Mouse (Mus musculus) stomach, embryonic 16.5 days (tissue): ENCODE measurements at regions not wholly inside any gene's neighbourhood (a gene's known extent, or its start where the extent isn't known, plus 50 kb on each side); places are given as distances from the start of the nearest gene placed in this dataset.

Source experiments
- ATAC-seq: fragments of 200-750 bp; cut with Nextera tagmentation; 2 replicates; pipeline ENCODE4 v1.8.0; 2017; ENCODE audit warnings: moderate number of reproducible peaks, moderate TSS enrichment; ENCODE audit not compliant: insufficient read depth, low FRiP score
- H3K27ac ChIP-seq: fragments of 300-500 bp; sonication (generic); 2 replicates; pipeline ENCODE4 v1.5.1; 2014; ENCODE audit warnings: low read length
- H3K27me3 ChIP-seq: fragments of 300-500 bp; sonication (generic); 2 replicates; pipeline ENCODE4 v1.6.1; 2014; ENCODE audit warnings: low read length, control low read depth, mixed read lengths; ENCODE audit not compliant: control insufficient read depth, insufficient read depth
- H3K36me3 ChIP-seq: fragments of 300-500 bp; sonication (generic); 2 replicates; pipeline ENCODE4 v1.6.1; 2014; ENCODE audit warnings: low read length; ENCODE audit not compliant: control insufficient read depth, insufficient read depth
- H3K4me1 ChIP-seq: fragments of 300-500 bp; sonication (generic); 2 replicates; pipeline ENCODE4 v1.6.1; 2014; ENCODE audit warnings: low read length, control low read depth, mixed read lengths; ENCODE audit not compliant: control insufficient read depth, insufficient read depth
- H3K4me2 ChIP-seq: fragments of 300-500 bp; sonication (generic); 2 replicates; pipeline ENCODE4 v1.6.1; 2014; ENCODE audit warnings: low read depth, low read length, mixed read lengths
- H3K4me3 ChIP-seq: fragments of 300-500 bp; sonication (generic); replicated peaks from 2 replicates; pipeline ENCODE4 v1.5.1; 2014; ENCODE audit warnings: mild to moderate bottlenecking, low read length
- H3K9ac ChIP-seq: fragments of 300-500 bp; sonication (generic); 2 replicates; pipeline ENCODE4 v1.6.1; 2014; ENCODE audit warnings: low read length
- H3K9me3 ChIP-seq: fragments of 300-500 bp; sonication (generic); replicated peaks from 2 replicates; pipeline ENCODE4 v1.6.1; 2016; ENCODE audit warnings: low read length, control low read depth; ENCODE audit not compliant: control insufficient read depth
- WGBS: fragments of 180-500 bp; shearing (Covaris S2); extraction: QIAGEN DNeasy Blood & Tissue Kit; methylation state at CpG from one replicate; pipeline ENCODE4 v1.1.7; 2014; 5-methylcytosine and 5-hydroxymethylcytosine counted together

DNA sequence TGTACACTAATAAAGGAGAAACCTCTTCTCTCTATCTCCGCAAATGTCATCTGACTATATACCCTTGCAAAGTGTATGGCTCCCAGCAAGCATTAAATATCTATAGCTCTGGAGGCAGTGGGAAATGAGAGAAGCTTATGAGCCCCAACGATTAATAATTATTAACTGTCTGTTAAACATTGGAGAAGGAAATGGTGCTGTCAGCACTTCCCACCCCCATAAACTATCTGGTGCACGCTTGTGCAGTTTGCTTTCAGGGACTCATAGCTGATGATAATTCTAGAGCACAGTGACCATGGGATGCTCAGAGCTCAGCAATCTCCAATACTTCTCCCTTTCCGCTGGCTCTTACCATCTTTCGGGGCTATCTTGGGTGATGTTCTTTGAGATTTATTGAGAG, 541.2 kb downstream of the Grxcr1 start:
- no peak overlapping the region for H3K9ac ChIP-seq
- ATAC-seq: no peak
- 78% methylated on average over 5 of the region's 5 CpGs for WGBS
- no peak overlapping the region for H3K27ac ChIP-seq
- H3K4me3 ChIP-seq: no peak overlapping the region
- no peaks in the 10 kb centered on the region for H3K36me3 ChIP-seq
- no peak overlapping the region for H3K4me2 ChIP-seq
- H3K9me3 ChIP-seq: no peaks in the 10 kb centered on the region
- no peaks in the 10 kb centered on the region for H3K4me1 ChIP-seq
- no peaks in the 10 kb centered on the region for H3K27me3 ChIP-seq

DNA sequence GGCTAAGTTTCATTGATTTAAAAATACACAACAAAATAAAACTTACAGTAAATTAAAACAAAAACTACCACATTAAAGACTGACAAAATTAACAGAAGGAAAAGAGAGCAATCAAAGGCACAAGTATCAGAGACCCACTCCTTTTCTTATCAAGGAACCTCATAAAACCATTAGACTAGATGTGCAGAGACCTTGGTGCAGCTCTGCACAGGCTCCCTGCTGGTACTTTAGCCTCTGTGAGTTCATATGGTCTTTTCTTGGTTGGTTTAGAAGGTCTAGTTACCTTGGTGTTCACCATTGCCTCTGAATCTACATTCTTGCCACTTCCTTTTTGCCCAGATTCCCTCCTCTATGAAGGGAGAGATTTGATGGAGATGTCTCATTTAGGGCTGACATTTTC, 544.2 kb downstream of the Grxcr1 start:
- no peaks in the 10 kb centered on the region for H3K36me3 ChIP-seq
- no peaks in the 10 kb centered on the region for H3K27me3 ChIP-seq
- no peak for ATAC-seq
- H3K9ac ChIP-seq: no peak overlapping the region
- no peak overlapping the region for H3K27ac ChIP-seq
- no peaks in the 10 kb centered on the region for H3K9me3 ChIP-seq
- no peak overlapping the region for H3K4me3 ChIP-seq
- no peaks in the 10 kb centered on the region for H3K4me1 ChIP-seq
- no peak overlapping the region for H3K4me2 ChIP-seq

DNA sequence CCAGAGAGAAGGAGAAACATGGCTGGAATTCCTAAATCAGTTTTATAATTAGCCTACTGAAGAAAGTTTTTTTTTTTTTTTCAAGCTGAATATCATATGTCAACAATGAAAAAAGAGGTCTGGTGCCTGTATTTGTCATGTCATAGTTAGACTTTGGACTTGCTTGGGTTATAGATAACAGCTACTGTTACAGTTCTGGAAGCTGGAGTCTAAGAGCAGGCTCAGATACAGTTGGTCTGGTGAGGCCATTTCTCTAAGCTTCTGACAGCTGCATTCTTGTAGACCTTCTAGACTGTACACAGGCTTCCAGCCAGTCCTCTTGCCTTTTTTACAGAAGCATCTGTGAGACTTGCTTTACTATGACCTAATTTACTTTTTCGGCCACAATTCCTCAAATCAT, 546.9 kb downstream of the Grxcr1 start:
- H3K36me3 ChIP-seq: no peaks in the 10 kb centered on the region
- H3K27ac ChIP-seq: no peak overlapping the region
- peak; percentile 95 for ATAC-seq
- no peaks in the 10 kb centered on the region for H3K27me3 ChIP-seq
- H3K4me1 ChIP-seq: no peaks in the 10 kb centered on the region
- H3K4me2 ChIP-seq: no peak overlapping the region
- no peak overlapping the region for H3K9ac ChIP-seq
- no peaks in the 10 kb centered on the region for H3K9me3 ChIP-seq
- no peak overlapping the region for H3K4me3 ChIP-seq
- WGBS: 81% methylated on average over 1 of the region's 1 CpGs

GRCm38 (mm10) chr5:68592423-68592822, 560.8 kb downstream of the Grxcr1 start:
- Histone ChIP-seq H3K4me1 (no peaks in the 10 kb centered on the region), H3K36me3 (no peaks in the 10 kb centered on the region), H3K9me3 (no peaks in the 10 kb centered on the region), H3K9ac (no peak overlapping the region), H3K4me2 (no peak overlapping the region), H3K27me3 (no peaks in the 10 kb centered on the region), H3K27ac (no peak overlapping the region), H3K4me3 (no peak overlapping the region)
- WGBS: 71% methylated on average over 3 of the region's 3 CpGs
- ATAC-seq: no peak

DNA sequence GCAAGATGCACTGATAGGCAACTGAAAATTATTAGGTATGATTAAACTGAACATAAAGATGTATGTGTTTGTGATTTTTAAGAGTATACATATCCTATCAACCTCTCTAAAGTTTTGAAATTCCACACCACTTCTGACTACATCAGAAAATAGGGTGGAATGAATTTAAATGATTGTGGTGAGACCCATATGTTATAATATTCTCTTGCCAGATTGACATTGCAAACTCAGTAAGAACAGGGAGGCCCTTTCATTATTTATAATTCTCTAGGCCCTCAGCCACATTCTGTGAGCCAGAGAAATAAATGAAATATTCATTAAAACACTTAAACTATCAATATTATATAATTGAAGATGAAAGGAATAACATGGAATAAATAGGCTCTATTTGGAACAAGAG, 586.8 kb downstream of the Grxcr1 start:
- Histone ChIP-seq H3K9ac (no peak overlapping the region), H3K27ac (no peak overlapping the region), H3K36me3 (no peaks in the 10 kb centered on the region), H3K27me3 (no peaks in the 10 kb centered on the region), H3K4me2 (no peak overlapping the region), H3K9me3 (no peaks in the 10 kb centered on the region), H3K4me1 (no peaks in the 10 kb centered on the region), H3K4me3 (no peak overlapping the region)
- no peak for ATAC-seq

- H3K4me1 ChIP-seq: no peaks in the 10 kb centered on the region
- no peak overlapping the region for H3K4me2 ChIP-seq
- H3K4me3 ChIP-seq: no peak overlapping the region
- WGBS: 79% methylated on average over 3 of the region's 3 CpGs
- H3K27ac ChIP-seq: no peak overlapping the region
- H3K9ac ChIP-seq: no peak overlapping the region
- H3K36me3 ChIP-seq: no peaks in the 10 kb centered on the region
- ATAC-seq: no peak
- no peaks in the 10 kb centered on the region for H3K27me3 ChIP-seq
- no peaks in the 10 kb centered on the region for H3K9me3 ChIP-seq
These were observed 603.8 kb downstream of the Grxcr1 start for GRCm38 (mm10) chr5:68635400-68635799.

DNA sequence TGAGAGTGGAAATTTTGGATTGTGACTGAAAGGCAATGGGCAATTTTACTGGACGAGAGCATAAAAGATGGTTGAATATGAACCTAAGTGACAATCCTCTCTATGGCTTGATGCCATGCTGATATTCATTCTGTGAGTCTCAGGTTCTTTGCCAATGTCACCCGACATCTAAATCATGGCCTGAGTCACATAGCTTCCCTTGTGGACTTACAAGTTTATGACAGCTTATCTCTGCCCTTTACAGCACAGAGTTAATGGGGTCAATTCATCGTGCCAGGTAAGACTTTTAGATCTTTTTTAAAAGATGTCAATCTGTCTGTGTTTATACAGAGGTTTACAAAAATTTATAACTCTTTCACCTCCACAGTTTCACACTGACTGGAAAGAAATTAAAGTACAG, 641.2 kb downstream of the Grxcr1 start:
- no peak for ATAC-seq
- Histone ChIP-seq H3K4me1 (no peaks in the 10 kb centered on the region), H3K27me3 (no peaks in the 10 kb centered on the region), H3K4me2 (no peak overlapping the region), H3K9ac (no peak overlapping the region), H3K9me3 (no peaks in the 10 kb centered on the region), H3K4me3 (no peak overlapping the region), H3K27ac (no peak overlapping the region), H3K36me3 (no peaks in the 10 kb centered on the region)
- WGBS: 73% methylated on average over 3 of the region's 3 CpGs

DNA sequence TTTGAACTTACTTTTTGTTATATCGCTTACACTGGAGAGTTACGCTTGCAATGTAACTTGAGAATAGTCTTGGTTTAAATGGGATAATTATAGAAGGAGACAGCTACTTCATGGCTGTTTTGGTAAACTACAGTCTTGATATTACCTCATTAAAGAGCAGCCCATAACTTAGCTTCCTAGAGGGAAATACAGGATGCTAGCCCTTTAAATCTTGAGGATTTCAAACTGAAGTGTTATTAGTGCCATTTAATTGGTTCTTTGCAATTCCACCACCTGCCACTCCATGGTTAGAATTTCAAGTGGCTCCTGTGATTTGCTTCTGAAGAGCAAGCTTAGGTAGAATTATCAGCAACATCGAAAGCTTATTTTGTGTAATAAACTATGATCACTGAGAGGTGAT, 640.1 kb downstream of the Kctd8 start:
- H3K4me2 ChIP-seq: no peak overlapping the region
- H3K9me3 ChIP-seq: no peaks in the 10 kb centered on the region
- no peak overlapping the region for H3K27ac ChIP-seq
- H3K27me3 ChIP-seq: no peaks in the 10 kb centered on the region
- no peaks in the 10 kb centered on the region for H3K36me3 ChIP-seq
- H3K4me1 ChIP-seq: no peaks in the 10 kb centered on the region
- ATAC-seq: no peak
- 67% methylated on average over 3 of the region's 3 CpGs for WGBS
- H3K4me3 ChIP-seq: no peak overlapping the region
- no peak overlapping the region for H3K9ac ChIP-seq

DNA sequence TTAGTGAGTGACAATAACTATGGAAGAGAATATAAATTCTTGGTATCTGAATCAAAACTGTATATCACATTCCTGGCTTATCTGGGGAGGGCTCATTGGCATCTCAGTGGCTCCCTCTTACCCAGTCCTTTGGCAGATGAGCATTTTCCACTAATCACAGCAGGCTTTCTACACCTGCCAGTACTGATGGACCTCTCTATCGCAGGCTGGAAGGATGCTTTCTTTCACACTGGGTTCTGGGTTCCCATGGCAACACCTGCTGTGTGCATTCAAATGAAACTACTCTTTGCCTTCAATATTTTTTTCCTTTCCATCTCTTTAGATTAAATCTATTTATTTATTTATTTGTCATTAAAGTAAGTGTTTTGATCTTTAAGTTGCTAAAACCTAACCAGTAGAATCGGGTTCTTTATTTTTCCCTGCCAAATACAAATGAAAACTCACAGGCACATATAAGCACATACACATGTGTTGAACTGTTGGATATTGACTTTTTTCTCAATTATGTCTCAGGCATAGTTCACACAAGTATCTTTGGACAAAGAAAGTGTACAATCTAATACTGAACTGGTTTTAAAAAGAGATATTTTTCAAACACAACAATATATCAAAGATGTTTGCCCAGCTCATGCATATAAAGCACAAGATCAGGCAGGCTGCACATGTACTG, 635.9 kb downstream of the Kctd8 start:
- no peak for ATAC-seq
- H3K9ac ChIP-seq: no peak overlapping the region
- no peak overlapping the region for H3K4me2 ChIP-seq
- H3K4me1 ChIP-seq: no peaks in the 10 kb centered on the region
- WGBS: 77% methylated on average over 2 of the region's 2 CpGs
- H3K36me3 ChIP-seq: no peaks in the 10 kb centered on the region
- H3K27me3 ChIP-seq: no peaks in the 10 kb centered on the region
- no peak overlapping the region for H3K27ac ChIP-seq
- H3K9me3 ChIP-seq: no peaks in the 10 kb centered on the region
- no peak overlapping the region for H3K4me3 ChIP-seq

GRCm38 (mm10) chr5:68726733-68727132, 614.7 kb downstream of the Kctd8 start:
- H3K9me3 ChIP-seq: no peaks in the 10 kb centered on the region
- H3K27ac ChIP-seq: no peak overlapping the region
- no peaks in the 10 kb centered on the region for H3K27me3 ChIP-seq
- no peak overlapping the region for H3K4me3 ChIP-seq
- WGBS: 77% methylated on average over 4 of the region's 4 CpGs
- H3K36me3 ChIP-seq: no peaks in the 10 kb centered on the region
- H3K4me2 ChIP-seq: no peak overlapping the region
- H3K9ac ChIP-seq: no peak overlapping the region
- ATAC-seq: no peak
- H3K4me1 ChIP-seq: no peaks in the 10 kb centered on the region
